Mouse (Mus musculus): ENCODE results near the gene Mlana.

Gene Mlana

DNA sequence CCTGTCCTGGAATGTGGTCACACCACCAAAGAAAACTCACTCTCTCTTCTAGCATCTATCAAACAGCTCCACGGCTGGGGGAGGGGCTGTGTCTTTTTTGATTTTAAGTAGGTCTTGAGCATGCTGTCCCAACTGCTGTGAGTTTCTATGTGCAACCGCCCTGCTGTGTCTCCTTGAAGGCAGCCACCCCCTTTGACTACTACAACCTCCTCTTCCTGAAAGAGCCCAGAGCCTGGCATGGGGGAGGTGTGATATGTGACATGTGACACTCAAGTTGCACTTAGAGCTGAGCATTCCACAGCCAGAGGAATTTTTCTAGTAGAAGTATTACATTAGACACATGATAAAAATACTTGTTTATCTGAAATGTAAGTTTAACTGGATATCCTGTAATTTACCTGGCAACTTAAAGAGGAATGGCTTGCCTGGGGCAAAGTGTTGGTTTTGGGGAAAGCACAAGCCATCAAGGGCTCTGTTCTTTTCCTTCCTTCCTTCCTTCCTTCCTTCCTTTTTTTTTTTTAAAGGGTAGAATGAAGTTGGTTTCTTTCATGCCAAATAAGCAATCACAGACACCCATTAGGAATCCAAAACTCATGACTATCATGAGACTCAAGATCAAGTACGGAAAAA is at the start of gene Mlana:
Gene Mlana, plus strand, starts transcription at position 580 of the 630 bp plus-strand sequence.
- TF ChIP-seq GATA4 (IDR thresholded peaks at IDR 0.05; ENCODE audit: insufficient replicate concordance, low read length), result no peak

DNA sequence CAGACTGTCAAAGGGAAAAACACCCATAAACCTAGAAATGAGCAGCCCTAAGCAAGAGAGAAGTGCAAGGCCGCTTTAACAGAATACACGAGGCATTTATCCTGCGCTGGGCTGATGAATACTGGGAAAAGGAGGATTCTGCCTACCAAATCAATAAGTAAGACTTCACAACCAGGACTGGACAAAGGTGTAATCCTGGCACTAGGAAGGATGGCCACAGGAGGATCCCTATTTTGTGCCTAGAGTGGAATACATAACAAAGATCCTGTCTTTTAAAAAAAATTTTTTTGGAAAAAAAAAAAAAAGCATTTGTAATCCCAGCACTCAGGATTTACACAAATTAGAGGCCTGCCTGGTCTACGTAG is 49.1 kb upstream of the Mlana start:
- no peak for TF ChIP-seq GATA4 (IDR thresholded peaks at IDR 0.05; ENCODE audit: insufficient replicate concordance, low read length)

DNA sequence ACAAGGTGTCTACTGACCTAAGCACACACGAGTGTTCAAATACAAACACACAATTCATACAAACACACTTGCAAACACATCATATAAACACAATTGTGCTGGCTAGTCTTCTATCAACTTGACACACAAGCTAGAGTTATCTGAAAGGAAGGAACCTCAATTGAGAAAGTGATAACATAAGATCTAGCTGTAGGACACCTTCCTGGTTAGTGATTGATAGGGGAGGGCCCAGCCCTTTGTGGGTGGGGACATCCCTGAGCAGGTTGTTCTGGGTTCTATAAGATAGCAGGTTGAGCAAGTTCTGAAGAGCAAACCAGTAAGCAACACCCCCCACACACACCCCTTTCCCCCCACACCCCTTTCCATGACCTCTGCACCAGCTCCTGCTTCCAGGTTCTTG is 47.9 kb upstream of the Mlana start:
- TF ChIP-seq GATA4 (IDR thresholded peaks at IDR 0.05; ENCODE audit: insufficient replicate concordance, low read length), result no peak

DNA sequence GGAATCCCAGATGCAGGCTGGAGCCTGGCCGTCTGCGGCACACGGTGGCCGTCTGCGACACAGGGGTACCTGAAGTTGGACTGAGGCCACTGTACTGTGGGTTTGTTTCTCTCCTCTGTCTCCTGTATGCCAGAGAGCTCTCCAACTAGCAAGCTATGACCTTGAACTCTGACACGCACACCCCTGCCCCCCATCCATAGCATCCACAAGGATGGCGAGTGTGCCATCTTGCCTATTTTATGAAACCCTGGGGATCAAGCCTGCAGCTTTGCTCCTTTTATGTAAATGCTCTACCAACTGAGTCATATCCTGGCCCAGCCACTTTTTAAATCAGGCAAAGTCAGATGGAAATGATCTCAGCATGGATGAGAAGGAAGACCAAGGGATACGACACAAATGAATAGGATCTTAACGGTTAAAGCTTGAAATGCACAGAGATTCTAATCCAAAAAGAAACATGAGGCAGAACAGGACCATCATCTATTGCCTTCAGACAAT is 43.8 kb upstream of the Mlana start:
- TF ChIP-seq GATA4 (IDR thresholded peaks at IDR 0.05; ENCODE audit: insufficient replicate concordance, low read length), result no peak

DNA sequence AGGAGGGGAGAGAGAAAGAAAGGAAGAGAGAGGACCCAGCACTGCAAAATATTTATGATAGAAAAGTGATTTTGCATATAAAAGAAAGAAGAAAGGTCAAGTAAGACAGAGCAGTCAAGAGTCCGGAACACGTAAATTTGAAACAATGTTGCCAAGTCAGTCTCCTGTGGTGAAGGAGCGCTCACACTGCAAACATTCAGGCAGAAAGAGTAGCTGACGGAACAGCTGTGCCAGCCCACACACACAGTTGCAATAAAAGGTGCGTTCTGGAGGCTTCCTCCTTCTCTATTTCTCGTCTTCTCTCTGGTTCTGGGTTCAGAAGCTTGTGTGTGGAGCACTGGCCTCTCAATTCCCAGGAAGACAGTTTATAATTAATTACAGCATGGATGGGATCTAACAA is 42.5 kb upstream of the Mlana start:
- no peak for TF ChIP-seq GATA4 (IDR thresholded peaks at IDR 0.05; ENCODE audit: insufficient replicate concordance, low read length)

DNA sequence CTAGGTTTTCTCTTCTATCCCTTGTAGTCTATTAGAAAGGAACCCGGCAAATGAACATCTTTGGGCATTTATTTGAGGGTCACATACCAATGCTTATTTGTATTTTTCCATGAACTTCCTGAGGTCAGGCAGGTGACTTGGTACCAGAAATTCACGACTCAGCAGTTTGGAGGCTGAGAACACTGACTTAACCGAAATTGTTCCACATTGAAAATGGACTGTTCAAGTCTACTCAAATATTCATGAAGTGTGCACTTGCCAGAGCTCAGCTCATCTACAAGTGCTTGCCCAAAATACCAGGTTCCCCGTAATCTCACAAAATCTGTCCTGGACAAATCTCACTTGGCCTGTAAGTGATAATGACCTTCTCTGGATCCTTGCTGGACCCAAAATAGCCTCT is 41.6 kb upstream of the Mlana start:
- TF ChIP-seq GATA4 (IDR thresholded peaks at IDR 0.05; ENCODE audit: insufficient replicate concordance, low read length), result no peak

DNA sequence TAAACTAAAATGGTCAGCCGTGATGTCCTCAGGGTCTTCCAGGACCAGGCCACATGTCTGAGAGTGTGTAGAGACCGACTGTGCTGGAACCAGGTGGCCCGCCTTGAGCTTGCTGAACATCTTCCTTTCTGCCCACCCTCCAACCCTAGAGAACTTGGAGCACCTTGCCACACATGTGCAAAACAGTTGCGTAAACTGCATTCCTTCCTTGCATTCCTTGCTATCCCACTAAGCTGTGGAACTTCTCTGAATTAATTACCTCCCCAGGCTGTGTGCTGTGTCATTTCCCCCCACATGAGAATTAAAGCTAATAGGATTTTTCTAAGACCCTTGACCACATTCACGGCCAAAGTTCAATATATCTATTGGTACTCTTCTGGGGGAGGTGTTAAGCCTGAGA is 41.0 kb upstream of the Mlana start:
- no peak for TF ChIP-seq GATA4 (IDR thresholded peaks at IDR 0.05; ENCODE audit: insufficient replicate concordance, low read length)

DNA sequence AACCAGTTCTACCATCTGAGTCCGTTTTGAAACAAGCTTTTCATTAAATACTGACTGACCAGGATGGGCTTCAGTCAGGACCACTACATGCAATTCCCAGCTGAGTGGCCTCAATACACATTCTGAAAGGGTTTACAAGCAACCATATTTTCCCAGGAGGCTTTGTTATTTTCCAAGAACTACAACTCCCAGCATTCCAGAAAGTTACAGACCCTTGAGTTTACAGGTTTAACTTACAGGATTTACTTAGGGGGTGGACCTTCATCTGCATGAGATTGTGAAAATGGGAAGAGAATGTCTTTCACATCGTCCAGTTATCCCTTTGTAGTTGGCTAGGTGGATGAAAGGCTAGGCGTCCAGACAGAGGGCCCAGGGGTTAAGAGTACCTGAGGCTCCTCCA is 40.6 kb upstream of the Mlana start:
- TF ChIP-seq GATA4 (IDR thresholded peaks at IDR 0.05; ENCODE audit: insufficient replicate concordance, low read length), result no peak

DNA sequence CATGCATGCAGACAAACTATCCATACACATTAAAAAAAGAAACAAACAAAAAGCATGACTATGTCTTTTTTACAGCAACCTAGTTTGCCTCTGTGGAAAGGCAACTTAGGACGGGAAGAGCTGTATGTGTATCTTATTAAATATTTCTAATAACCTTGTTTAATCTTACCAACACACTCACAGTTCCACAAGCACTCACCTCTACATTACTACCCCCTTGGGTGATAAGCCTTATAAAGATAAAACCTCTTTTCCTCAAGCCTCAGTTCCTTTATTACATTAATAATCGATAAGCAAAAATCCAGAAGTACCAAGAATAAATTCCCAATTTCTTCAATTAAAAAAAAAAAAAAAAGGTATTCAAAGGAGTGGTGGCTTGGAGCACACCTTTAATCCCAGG is 40.1 kb upstream of the Mlana start:
- TF ChIP-seq GATA4 (IDR thresholded peaks at IDR 0.05; ENCODE audit: insufficient replicate concordance, low read length), result no peak

DNA sequence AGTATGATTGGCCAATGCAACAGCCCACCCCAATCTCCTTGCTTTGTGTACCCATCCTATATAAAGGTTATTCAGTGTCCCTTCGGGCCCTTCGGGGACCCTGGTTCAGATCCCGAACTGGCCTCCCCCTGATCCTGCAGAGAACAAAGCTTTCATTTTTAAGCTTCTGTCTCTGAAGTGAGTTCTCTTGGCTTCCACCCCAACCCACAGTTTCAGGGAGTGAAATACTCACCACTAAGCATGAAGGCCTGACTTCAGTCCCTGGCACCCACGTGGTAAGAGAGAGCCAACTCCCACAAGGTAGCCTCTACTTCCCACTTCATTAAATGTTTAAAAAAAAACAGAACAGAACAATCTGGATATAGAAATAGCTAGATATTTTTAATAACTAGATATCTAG is 38.8 kb upstream of the Mlana start:
- no peak for TF ChIP-seq GATA4 (IDR thresholded peaks at IDR 0.05; ENCODE audit: insufficient replicate concordance, low read length)

DNA sequence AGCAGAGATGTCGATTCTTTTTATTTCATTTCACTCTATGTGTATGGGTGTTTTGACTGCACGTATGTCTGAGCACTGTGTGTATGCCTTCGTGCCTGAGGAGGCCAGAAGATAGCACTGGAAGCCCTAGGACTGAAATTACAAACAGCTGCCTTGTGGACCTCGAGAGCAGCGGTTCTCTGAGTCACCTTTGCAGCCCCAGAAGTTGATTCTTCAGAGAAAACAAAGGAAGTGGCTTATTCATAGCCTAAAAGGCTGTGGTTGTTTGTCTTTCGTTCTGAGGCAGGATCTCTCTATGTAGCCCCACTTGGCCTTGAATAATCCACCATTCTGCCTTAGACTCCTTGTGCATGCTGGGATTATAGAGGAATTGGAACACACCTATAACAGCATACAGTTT is 37.9 kb upstream of the Mlana start:
- no peak for TF ChIP-seq GATA4 (IDR thresholded peaks at IDR 0.05; ENCODE audit: insufficient replicate concordance, low read length)

DNA sequence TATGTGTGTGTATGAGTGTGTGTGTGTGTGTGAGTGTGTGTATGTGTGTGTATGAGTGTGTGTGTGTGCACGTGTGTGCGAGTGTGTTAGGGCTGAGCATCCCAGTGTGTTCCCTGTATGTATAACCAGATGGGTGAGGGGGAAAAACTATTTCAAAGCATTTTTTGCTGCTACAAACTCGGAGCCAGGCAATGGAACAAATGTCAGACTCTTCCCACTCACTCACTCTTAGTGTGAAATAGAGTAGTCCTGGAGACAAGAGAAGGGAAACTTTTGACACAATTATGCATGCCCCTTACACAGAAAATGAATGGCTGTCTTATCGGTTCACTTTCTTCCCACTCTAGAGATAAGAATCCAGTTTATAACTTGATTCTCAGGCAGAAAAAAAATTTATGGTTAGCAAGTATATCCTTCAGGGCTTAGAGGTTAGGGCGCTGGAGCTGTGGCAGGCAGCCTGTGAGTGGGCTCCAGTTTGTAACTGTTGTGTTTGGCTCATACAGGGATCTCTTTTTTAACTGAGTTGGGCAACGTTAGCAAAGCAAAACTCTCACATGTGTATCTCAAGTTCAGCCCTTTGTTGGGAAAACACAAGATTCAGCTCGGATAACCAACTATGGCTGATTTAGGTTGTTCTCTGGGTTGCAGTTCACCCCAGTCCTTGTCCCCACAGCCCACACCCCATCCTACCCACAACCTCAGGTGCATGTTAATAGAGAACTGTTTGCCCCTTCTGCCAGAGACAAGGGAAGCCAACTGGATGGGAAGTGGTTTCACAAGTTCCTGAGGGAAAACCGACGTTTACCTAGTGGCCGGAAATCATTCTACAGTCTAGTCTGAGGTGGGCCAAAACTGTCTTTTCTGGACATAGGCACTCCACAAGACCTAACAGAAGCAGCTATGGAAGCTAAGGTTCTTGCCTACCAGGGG is 36.5 kb upstream of the Mlana start:
- no peak for TF ChIP-seq GATA4 (IDR thresholded peaks at IDR 0.05; ENCODE audit: insufficient replicate concordance, low read length)

DNA sequence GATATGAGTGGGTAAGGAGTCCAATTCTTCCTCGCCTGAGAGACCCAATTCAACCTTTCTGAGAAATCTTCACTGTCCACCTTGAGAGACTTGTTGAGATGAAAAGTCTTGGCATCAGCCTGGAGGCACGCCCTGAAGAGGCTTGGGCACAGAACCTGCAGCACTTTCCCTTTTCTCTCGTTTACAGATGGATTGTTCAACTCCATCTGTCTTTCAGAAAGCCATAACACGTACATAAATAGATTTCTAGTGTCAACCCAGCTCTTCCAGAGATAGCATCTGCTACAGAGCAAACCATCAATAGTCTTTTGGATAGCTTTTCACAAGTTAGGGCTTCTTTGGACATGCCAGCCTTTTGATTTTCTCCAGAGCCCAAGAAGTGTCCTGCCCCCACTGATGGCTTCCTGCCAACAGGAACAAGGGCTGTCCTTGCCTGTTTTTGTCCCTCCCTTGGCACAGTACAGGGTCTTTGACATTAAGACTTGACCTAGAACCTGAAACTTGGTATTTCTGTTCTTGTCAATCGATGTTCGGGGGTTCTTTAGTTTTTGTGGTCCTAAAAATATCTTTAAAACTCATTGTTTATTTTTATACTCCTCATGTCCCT is 35.5 kb upstream of the Mlana start:
- no peak for TF ChIP-seq GATA4 (IDR thresholded peaks at IDR 0.05; ENCODE audit: insufficient replicate concordance, low read length)

DNA sequence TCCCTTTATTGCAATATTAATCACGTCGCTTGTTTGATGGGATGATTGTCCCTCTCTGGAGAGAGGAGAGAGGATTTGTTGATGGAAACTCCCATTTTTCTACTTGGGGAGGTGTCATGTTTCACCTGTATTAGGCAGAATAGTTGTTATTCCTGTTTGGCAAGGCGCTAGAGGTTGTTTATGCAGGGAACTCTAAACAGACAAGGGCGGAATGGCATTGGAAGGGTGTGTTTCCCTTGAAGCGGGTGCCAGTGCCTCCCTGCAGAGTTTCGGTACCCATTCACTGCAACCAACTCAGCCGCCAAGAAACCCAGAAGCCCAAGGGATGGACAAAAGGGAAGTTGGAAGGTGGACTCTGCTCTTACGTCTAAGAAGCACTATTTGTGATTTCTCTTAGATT is 33.8 kb upstream of the Mlana start:
- TF ChIP-seq GATA4 (IDR thresholded peaks at IDR 0.05; ENCODE audit: insufficient replicate concordance, low read length), result no peak

DNA sequence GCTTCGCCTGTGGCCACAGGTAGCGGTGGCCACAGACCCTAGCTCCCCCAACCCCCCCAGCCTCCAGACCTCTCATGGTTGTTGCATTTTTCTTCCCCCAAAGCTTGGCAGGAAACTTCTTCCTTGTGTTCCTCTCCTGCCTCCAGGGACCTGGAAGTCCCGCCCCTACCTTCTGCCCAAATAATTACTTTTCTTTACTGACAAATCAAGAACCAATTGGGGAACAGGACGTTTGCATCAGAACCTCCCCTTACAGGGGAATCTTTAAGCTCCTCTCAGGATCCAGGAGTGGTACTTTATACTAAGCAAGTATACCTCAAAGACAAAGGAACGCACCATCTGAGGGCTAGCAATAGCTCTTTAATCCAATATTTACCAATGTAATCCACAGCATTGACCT is 32.7 kb upstream of the Mlana start:
- TF ChIP-seq GATA4 (IDR thresholded peaks at IDR 0.05; ENCODE audit: insufficient replicate concordance, low read length), result no peak

DNA sequence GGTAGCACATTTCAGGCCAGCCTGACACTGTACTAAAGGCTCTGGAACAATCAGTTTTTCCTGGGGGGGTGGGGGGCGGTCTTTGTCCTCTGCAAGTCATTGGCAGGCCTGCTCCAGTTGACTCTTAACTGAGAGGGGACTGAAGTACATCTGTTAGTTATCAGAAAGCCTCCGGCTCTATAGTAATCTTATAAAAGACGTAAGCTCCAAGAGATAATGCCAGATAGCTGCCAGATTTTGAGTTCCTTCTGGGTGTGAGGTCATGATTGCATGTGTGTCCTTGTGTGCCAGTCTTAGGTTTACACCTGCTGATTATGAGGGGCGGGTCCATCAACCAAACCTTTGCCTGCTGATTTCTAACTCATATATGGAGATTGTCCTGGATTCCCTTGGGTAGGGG is 31.5 kb upstream of the Mlana start:
- TF ChIP-seq GATA4 (IDR thresholded peaks at IDR 0.05; ENCODE audit: insufficient replicate concordance, low read length), result no peak

All from liver, adult (tissue).